Mouse (Mus musculus): ENCODE measurements around the gene Dnm3. TPM values are rescaled to one million over a fixed set of nuclear protein-coding genes. Genes with fewer than 3 reads are reported as not detected.

Gene Dnm3
- polyA plus RNA-seq, 1 experiment from 2014 or later, result 47.8 TPM

- H3K4me2 ChIP-seq, result no peak overlapping the region
- H3K36me3 ChIP-seq, result peaks cover 8% of the 10 kb centered on the region
- H3K27ac ChIP-seq, result no peak overlapping the region
- WGBS, result 75% methylated on average over 7 of the region's 7 CpGs
- H3K9me3 ChIP-seq, result no peaks in the 10 kb centered on the region
- H3K27me3 ChIP-seq, result 0 out of 2 replicates have a peak, but pooled peaks cover 4% of the 10 kb centered on the region
- H3K9ac ChIP-seq, result no peak overlapping the region
- no peaks in the 10 kb centered on the region; the same call in 1 of the 2 replicates for H3K4me1 ChIP-seq (replicated peaks)
- no peak overlapping the region for H3K4me3 ChIP-seq
- no peak for ATAC-seq (ENCODE audit: low FRiP score)
Measured at GRCm38 (mm10) chr1:162312152-162312551, 165.7 kb downstream of the Dnm3 start.

GRCm38 (mm10) chr1:162305247-162305646 lies 172.6 kb downstream of the Dnm3 start:
- H3K27me3 ChIP-seq, result no peaks in the 10 kb centered on the region
- 89% methylated on average over 6 of the region's 6 CpGs for WGBS
- H3K9me3 ChIP-seq, result no peaks in the 10 kb centered on the region
- ATAC-seq (ENCODE audit: low FRiP score), result no peak
- no peak overlapping the region for H3K4me2 ChIP-seq
- H3K4me3 ChIP-seq, result no peak overlapping the region
- peaks cover 23% of the 10 kb centered on the region for H3K36me3 ChIP-seq
- H3K4me1 ChIP-seq (replicated peaks), result no peaks in the 10 kb centered on the region
- no peak overlapping the region for H3K27ac ChIP-seq
- no peak overlapping the region for H3K9ac ChIP-seq

- 47% methylated on average over 4 of the region's 4 CpGs for WGBS
- Histone ChIP-seq H3K9me3 (no peaks in the 10 kb centered on the region), H3K4me1 (replicated peaks) (no peaks in the 10 kb centered on the region), H3K27ac (no peak overlapping the region), H3K4me3 (no peak overlapping the region), H3K36me3 (peaks cover 15% of the 10 kb centered on the region), H3K27me3 (no peaks in the 10 kb centered on the region), H3K4me2 (no peak overlapping the region), H3K9ac (no peak overlapping the region)
- ATAC-seq (ENCODE audit: low FRiP score), result no peak
Measured at GRCm38 (mm10) chr1:162302480-162302879, 175.4 kb downstream of the Dnm3 start.

- H3K27me3 ChIP-seq, result no peaks in the 10 kb centered on the region
- no peak overlapping the region for H3K4me2 ChIP-seq
- no peak overlapping the region for H3K4me3 ChIP-seq
- 82% methylated on average over 12 of the region's 12 CpGs for WGBS
- H3K4me1 ChIP-seq (replicated peaks), result no peaks in the 10 kb centered on the region
- ATAC-seq (ENCODE audit: low FRiP score), result no peak
- no peak overlapping the region for H3K27ac ChIP-seq
- no peaks in the 10 kb centered on the region for H3K9me3 ChIP-seq
- no peak overlapping the region for H3K9ac ChIP-seq
- peaks cover 10% of the 10 kb centered on the region for H3K36me3 ChIP-seq
Measured at GRCm38 (mm10) chr1:162299558-162300319, 178.1 kb downstream of the Dnm3 start.

GRCm38 (mm10) chr1:162298527-162298926 lies 179.3 kb downstream of the Dnm3 start:
- 91% methylated on average over 3 of the region's 3 CpGs for WGBS
- H3K4me1 ChIP-seq (replicated peaks), result peaks cover 6% of the 10 kb centered on the region; the same call in 1 of the 2 replicates
- no peak overlapping the region for H3K9ac ChIP-seq
- no peak overlapping the region for H3K4me3 ChIP-seq
- peaks cover 13% of the 10 kb centered on the region for H3K36me3 ChIP-seq
- no peak overlapping the region for H3K27ac ChIP-seq
- no peaks in the 10 kb centered on the region for H3K27me3 ChIP-seq
- H3K4me2 ChIP-seq, result no peak overlapping the region
- ATAC-seq (ENCODE audit: low FRiP score), result no peak
- H3K9me3 ChIP-seq, result no peaks in the 10 kb centered on the region

- Histone ChIP-seq H3K4me2 (no peak overlapping the region), H3K9me3 (no peaks in the 10 kb centered on the region), H3K27ac (no peak overlapping the region), H3K27me3 (no peaks in the 10 kb centered on the region), H3K36me3 (peaks cover 7% of the 10 kb centered on the region; the same call in 1 of the 2 replicates), H3K4me3 (no peak overlapping the region), H3K9ac (no peak overlapping the region), H3K4me1 (replicated peaks) (peaks cover 6% of the 10 kb centered on the region; the same call in 1 of the 2 replicates)
- no peak for ATAC-seq (ENCODE audit: low FRiP score)
- 86% methylated on average over 5 of the region's 5 CpGs for WGBS
Measured at GRCm38 (mm10) chr1:162295443-162295842, 182.4 kb downstream of the Dnm3 start.

GRCm38 (mm10) chr1:162294572-162294910 lies 183.3 kb downstream of the Dnm3 start:
- H3K4me3 ChIP-seq, result no peak overlapping the region
- WGBS, result 86% methylated on average over 4 of the region's 4 CpGs
- no peaks in the 10 kb centered on the region for H3K9me3 ChIP-seq
- 0 out of 2 replicates have a peak overlapping the region, but pooled peaks have one; percentile 5 for H3K27ac ChIP-seq
- H3K4me2 ChIP-seq, result no peak overlapping the region
- H3K9ac ChIP-seq, result no peak overlapping the region
- ATAC-seq (ENCODE audit: low FRiP score), result no peak
- H3K27me3 ChIP-seq, result no peaks in the 10 kb centered on the region
- H3K36me3 ChIP-seq, result peaks cover 7% of the 10 kb centered on the region; the same call in 1 of the 2 replicates
- H3K4me1 ChIP-seq (replicated peaks), result peaks cover 6% of the 10 kb centered on the region; the same call in 1 of the 2 replicates

GRCm38 (mm10) chr1:162293732-162294571 lies 183.9 kb downstream of the Dnm3 start:
- WGBS, result 67% methylated on average over 4 of the region's 4 CpGs
- H3K27ac ChIP-seq, result 0 out of 2 replicates have a peak overlapping the region, but pooled peaks have one; percentile 5
- H3K4me1 ChIP-seq (replicated peaks), result peaks cover 6% of the 10 kb centered on the region; the same call in 1 of the 2 replicates
- H3K4me3 ChIP-seq, result no peak overlapping the region
- no peak overlapping the region for H3K4me2 ChIP-seq
- peaks cover 7% of the 10 kb centered on the region; the same call in 1 of the 2 replicates for H3K36me3 ChIP-seq
- H3K9me3 ChIP-seq, result no peaks in the 10 kb centered on the region
- ATAC-seq (ENCODE audit: low FRiP score), result no peak
- no peaks in the 10 kb centered on the region for H3K27me3 ChIP-seq
- H3K9ac ChIP-seq, result no peak overlapping the region

GRCm38 (mm10) chr1:162286910-162287309 lies 190.9 kb downstream of the Dnm3 start:
- no peak overlapping the region for H3K27ac ChIP-seq
- no peak for ATAC-seq (ENCODE audit: low FRiP score)
- H3K27me3 ChIP-seq, result 0 out of 2 replicates have a peak, but pooled peaks cover 3% of the 10 kb centered on the region
- no peak overlapping the region for H3K9ac ChIP-seq
- H3K4me1 ChIP-seq (replicated peaks), result peaks cover 3% of the 10 kb centered on the region
- WGBS, result 57% methylated on average over 6 of the region's 6 CpGs
- 0 out of 2 replicates have a peak, but pooled peaks cover 10% of the 10 kb centered on the region for H3K36me3 ChIP-seq
- no peak overlapping the region for H3K4me2 ChIP-seq
- H3K9me3 ChIP-seq, result no peaks in the 10 kb centered on the region
- no peak overlapping the region for H3K4me3 ChIP-seq

- Histone ChIP-seq H3K9me3 (no peaks in the 10 kb centered on the region), H3K36me3 (0 out of 2 replicates have a peak, but pooled peaks cover 10% of the 10 kb centered on the region), H3K27ac (no peak overlapping the region), H3K9ac (no peak overlapping the region), H3K4me1 (replicated peaks) (peaks cover 6% of the 10 kb centered on the region), H3K4me2 (no peak overlapping the region), H3K4me3 (no peak overlapping the region), H3K27me3 (0 out of 2 replicates have a peak, but pooled peaks cover 2% of the 10 kb centered on the region)
- ATAC-seq (ENCODE audit: low FRiP score), result no peak
- 27% methylated on average over 7 of the region's 7 CpGs for WGBS
Measured at GRCm38 (mm10) chr1:162281981-162282381, 195.9 kb downstream of the Dnm3 start.

- ATAC-seq (ENCODE audit: low FRiP score), result no peak
Measured at GRCm38 (mm10) chr1:162280052-162280451, 197.8 kb downstream of the Dnm3 start.

GRCm38 (mm10) chr1:162276011-162276410 lies 201.8 kb downstream of the Dnm3 start:
- Histone ChIP-seq H3K27me3 (no peaks in the 10 kb centered on the region), H3K27ac (no peak overlapping the region), H3K4me2 (no peak overlapping the region), H3K9ac (no peak overlapping the region), H3K4me1 (replicated peaks) (no peaks in the 10 kb centered on the region), H3K9me3 (no peaks in the 10 kb centered on the region), H3K4me3 (no peak overlapping the region), H3K36me3 (0 out of 2 replicates have a peak, but pooled peaks cover 3% of the 10 kb centered on the region)
- 93% methylated on average over 1 of the region's 1 CpGs for whole genome bisulfite sequencing
- ATAC-seq (ENCODE audit: low FRiP score), result no peak

More at GRCm38 (mm10) chr1:162280052-162280451, 197.8 kb downstream of the Dnm3 start:
- 0 out of 2 replicates have a peak, but pooled peaks cover 6% of the 10 kb centered on the region for H3K36me3 ChIP-seq
- no peak overlapping the region for H3K27ac ChIP-seq
- no peaks in the 10 kb centered on the region for H3K27me3 ChIP-seq
- H3K4me1 ChIP-seq (replicated peaks), result peaks cover 6% of the 10 kb centered on the region
- no peaks in the 10 kb centered on the region for H3K9me3 ChIP-seq
- no peak overlapping the region for H3K4me3 ChIP-seq
- H3K4me2 ChIP-seq, result no peak overlapping the region
- no peak overlapping the region for H3K9ac ChIP-seq
- WGBS, result 86% methylated on average over 4 of the region's 4 CpGs
